Mouse (Mus musculus): ENCODE data around the gene Imp3. TPM values are rescaled to one million over a fixed set of nuclear protein-coding genes. Genes with fewer than 3 reads are reported as not detected.
A peak's percentile ranks its signal among the peaks of the same experiment; 100 is the strongest.
"Not testable (repeated sequence)": the region's sequence is repeated elsewhere in the genome, so short reads cannot be mapped to it uniquely, and the experiment has no call there.

Imp3 gene
- polyA plus RNA-seq, 1 experiment from 2014 or later: 68.7 TPM

- WGBS: 88% methylated on average over 12 of the region's 12 CpGs
- Histone ChIP-seq H3K4me2 (ENCODE audit: low read depth, low read length) (no peak overlapping the region), H3K4me1 (ENCODE audit: control insufficient read depth, insufficient read depth, low read length) (peaks cover 20% of the 10 kb centered on the region), H3K9ac (ENCODE audit: low read length) (no peak overlapping the region), H3K9me3 (replicated peaks; ENCODE audit: control insufficient read depth, low read length) (no peaks in the 10 kb centered on the region), H3K27ac (ENCODE audit: low read length) (no peak overlapping the region), H3K36me3 (ENCODE audit: control insufficient read depth, insufficient read depth) (peaks cover 11% of the 10 kb centered on the region; the same call in 1 of the 2 replicates), H3K27me3 (ENCODE audit: control insufficient read depth, insufficient read depth, low read length) (no peaks in the 10 kb centered on the region), H3K4me3 (ENCODE audit: low read length) (no peak overlapping the region)
- ATAC-seq (replicated peaks; ENCODE audit: extremely low read depth, insufficient read depth, low FRiP score): no peak
Observed at GRCm38 (mm10) chr9:56896779-56897178, 40.5 kb upstream of the Imp3 start.

- Histone ChIP-seq H3K4me1 (ENCODE audit: control insufficient read depth, insufficient read depth, low read length) (peaks cover 10% of the 10 kb centered on the region), H3K27ac (ENCODE audit: low read length) (no peak overlapping the region), H3K36me3 (ENCODE audit: control insufficient read depth, insufficient read depth) (no peaks in the 10 kb centered on the region), H3K9ac (ENCODE audit: low read length) (no peak overlapping the region), H3K9me3 (replicated peaks; ENCODE audit: control insufficient read depth, low read length) (no peaks in the 10 kb centered on the region), H3K27me3 (ENCODE audit: control insufficient read depth, insufficient read depth, low read length) (no peaks in the 10 kb centered on the region), H3K4me3 (ENCODE audit: low read length) (no peak overlapping the region), H3K4me2 (ENCODE audit: low read depth, low read length) (no peak overlapping the region)
- no peak for ATAC-seq (replicated peaks; ENCODE audit: extremely low read depth, insufficient read depth, low FRiP score)
- 78% methylated on average over 11 of the region's 11 CpGs for WGBS
Observed at GRCm38 (mm10) chr9:56899409-56899808, 37.9 kb upstream of the Imp3 start.

GRCm38 (mm10) chr9:56900060-56900459 is 37.2 kb upstream of the Imp3 start:
- H3K9ac ChIP-seq (ENCODE audit: low read length): no peak overlapping the region
- H3K9me3 ChIP-seq (replicated peaks; ENCODE audit: control insufficient read depth, low read length): no peaks in the 10 kb centered on the region
- peaks cover 10% of the 10 kb centered on the region for H3K4me1 ChIP-seq (ENCODE audit: control insufficient read depth, insufficient read depth, low read length)
- no peak overlapping the region for H3K27ac ChIP-seq (ENCODE audit: low read length)
- no peaks in the 10 kb centered on the region for H3K27me3 ChIP-seq (ENCODE audit: control insufficient read depth, insufficient read depth, low read length)
- H3K4me3 ChIP-seq (ENCODE audit: low read length): no peak overlapping the region
- H3K36me3 ChIP-seq (ENCODE audit: control insufficient read depth, insufficient read depth): no peaks in the 10 kb centered on the region
- ATAC-seq (replicated peaks; ENCODE audit: extremely low read depth, insufficient read depth, low FRiP score): no peak
- H3K4me2 ChIP-seq (ENCODE audit: low read depth, low read length): no peak overlapping the region

- WGBS: 20% methylated on average over 9 of the region's 9 CpGs
- Histone ChIP-seq H3K9me3 (replicated peaks; ENCODE audit: control insufficient read depth, low read length) (no peaks in the 10 kb centered on the region), H3K27ac (ENCODE audit: low read length) (no peak overlapping the region), H3K27me3 (ENCODE audit: control insufficient read depth, insufficient read depth, low read length) (no peaks in the 10 kb centered on the region), H3K9ac (ENCODE audit: low read length) (no peak overlapping the region), H3K4me1 (ENCODE audit: control insufficient read depth, insufficient read depth, low read length) (peaks cover 10% of the 10 kb centered on the region), H3K36me3 (ENCODE audit: control insufficient read depth, insufficient read depth) (no peaks in the 10 kb centered on the region), H3K4me2 (ENCODE audit: low read depth, low read length) (no peak overlapping the region), H3K4me3 (ENCODE audit: low read length) (no peak overlapping the region)
- peak; percentile 47; the same call in 1 of the 2 replicates for ATAC-seq (replicated peaks; ENCODE audit: extremely low read depth, insufficient read depth, low FRiP score)
Observed at GRCm38 (mm10) chr9:56900571-56900970, 36.7 kb upstream of the Imp3 start.

- Histone ChIP-seq H3K27ac (ENCODE audit: low read length) (peak overlapping the region; percentile 18; the same call in 1 of the 2 replicates), H3K4me1 (ENCODE audit: control insufficient read depth, insufficient read depth, low read length) (peaks cover 10% of the 10 kb centered on the region), H3K36me3 (ENCODE audit: control insufficient read depth, insufficient read depth) (no peaks in the 10 kb centered on the region), H3K4me3 (ENCODE audit: low read length) (no peak overlapping the region), H3K27me3 (ENCODE audit: control insufficient read depth, insufficient read depth, low read length) (no peaks in the 10 kb centered on the region), H3K4me2 (ENCODE audit: low read depth, low read length) (no peak overlapping the region), H3K9ac (ENCODE audit: low read length) (no peak overlapping the region), H3K9me3 (replicated peaks; ENCODE audit: control insufficient read depth, low read length) (no peaks in the 10 kb centered on the region)
- WGBS: 42% methylated on average over 8 of the region's 8 CpGs
- ATAC-seq (replicated peaks; ENCODE audit: extremely low read depth, insufficient read depth, low FRiP score): no peak
Observed at GRCm38 (mm10) chr9:56901187-56901586, 36.1 kb upstream of the Imp3 start.

- Histone ChIP-seq H3K4me2 (ENCODE audit: low read depth, low read length) (no peak overlapping the region), H3K27ac (ENCODE audit: low read length) (no peak overlapping the region), H3K36me3 (ENCODE audit: control insufficient read depth, insufficient read depth) (no peaks in the 10 kb centered on the region), H3K4me1 (ENCODE audit: control insufficient read depth, insufficient read depth, low read length) (peaks cover 13% of the 10 kb centered on the region), H3K27me3 (ENCODE audit: control insufficient read depth, insufficient read depth, low read length) (no peaks in the 10 kb centered on the region), H3K4me3 (ENCODE audit: low read length) (no peak overlapping the region), H3K9ac (ENCODE audit: low read length) (no peak overlapping the region), H3K9me3 (replicated peaks; ENCODE audit: control insufficient read depth, low read length) (no peaks in the 10 kb centered on the region)
- 80% methylated on average over 3 of the region's 3 CpGs for WGBS
- ATAC-seq (replicated peaks; ENCODE audit: extremely low read depth, insufficient read depth, low FRiP score): no peak
Observed at GRCm38 (mm10) chr9:56903662-56904061, 33.6 kb upstream of the Imp3 start.

GRCm38 (mm10) chr9:56907549-56907948 is 29.7 kb upstream of the Imp3 start:
- no peak overlapping the region for H3K4me3 ChIP-seq (ENCODE audit: low read length)
- no peaks in the 10 kb centered on the region for H3K9me3 ChIP-seq (replicated peaks; ENCODE audit: control insufficient read depth, low read length)
- H3K27me3 ChIP-seq (ENCODE audit: control insufficient read depth, insufficient read depth, low read length): no peaks in the 10 kb centered on the region
- H3K4me2 ChIP-seq (ENCODE audit: low read depth, low read length): no peak overlapping the region
- H3K36me3 ChIP-seq (ENCODE audit: control insufficient read depth, insufficient read depth): no peaks in the 10 kb centered on the region
- ATAC-seq (replicated peaks; ENCODE audit: extremely low read depth, insufficient read depth, low FRiP score): no peak; the same call in 1 of the 2 replicates
- WGBS: 57% methylated on average over 9 of the region's 9 CpGs
- H3K27ac ChIP-seq (ENCODE audit: low read length): no peak overlapping the region
- peaks cover 4% of the 10 kb centered on the region; the same call in 1 of the 2 replicates for H3K4me1 ChIP-seq (ENCODE audit: control insufficient read depth, insufficient read depth, low read length)
- no peak overlapping the region for H3K9ac ChIP-seq (ENCODE audit: low read length)

- H3K27me3 ChIP-seq (ENCODE audit: control insufficient read depth, insufficient read depth, low read length); H3K4me2 ChIP-seq (ENCODE audit: low read depth, low read length); H3K9ac ChIP-seq (ENCODE audit: low read length); H3K4me3 ChIP-seq (ENCODE audit: low read length); H3K27ac ChIP-seq (ENCODE audit: low read length); H3K36me3 ChIP-seq (ENCODE audit: control insufficient read depth, insufficient read depth); H3K9me3 ChIP-seq (replicated peaks; ENCODE audit: control insufficient read depth, low read length); ATAC-seq (replicated peaks; ENCODE audit: extremely low read depth, insufficient read depth, low FRiP score); H3K4me1 ChIP-seq (ENCODE audit: control insufficient read depth, insufficient read depth, low read length): not testable (repeated sequence)
- WGBS: 39% methylated on average over 4 of the region's 4 CpGs
Observed at GRCm38 (mm10) chr9:56909991-56910390, 27.3 kb upstream of the Imp3 start.

- Histone ChIP-seq H3K9ac (ENCODE audit: low read length) (no peak overlapping the region), H3K36me3 (ENCODE audit: control insufficient read depth, insufficient read depth) (peaks cover 4% of the 10 kb centered on the region; the same call in 1 of the 2 replicates), H3K4me1 (ENCODE audit: control insufficient read depth, insufficient read depth, low read length) (peaks cover 4% of the 10 kb centered on the region; the same call in 1 of the 2 replicates), H3K27ac (ENCODE audit: low read length) (no peak overlapping the region), H3K4me2 (ENCODE audit: low read depth, low read length) (no peak overlapping the region), H3K4me3 (ENCODE audit: low read length) (no peak overlapping the region), H3K27me3 (ENCODE audit: control insufficient read depth, insufficient read depth, low read length) (no peaks in the 10 kb centered on the region), H3K9me3 (replicated peaks; ENCODE audit: control insufficient read depth, low read length) (no peaks in the 10 kb centered on the region)
- ATAC-seq (replicated peaks; ENCODE audit: extremely low read depth, insufficient read depth, low FRiP score): no peak
- 49% methylated on average over 1 of the region's 1 CpGs for WGBS
Observed at GRCm38 (mm10) chr9:56911017-56911416, 26.3 kb upstream of the Imp3 start.

Data from heart, embryonic 16.5 days (tissue).